Mouse (Mus musculus): ENCODE measurements around the gene Lrrtm3. TPM values are rescaled to one million over a fixed set of nuclear protein-coding genes. Genes with fewer than 3 reads are reported as not detected.

Lrrtm3 gene
- polyA plus RNA-seq, 1 experiment from 2014 or later, result 1.5 TPM

DNA sequence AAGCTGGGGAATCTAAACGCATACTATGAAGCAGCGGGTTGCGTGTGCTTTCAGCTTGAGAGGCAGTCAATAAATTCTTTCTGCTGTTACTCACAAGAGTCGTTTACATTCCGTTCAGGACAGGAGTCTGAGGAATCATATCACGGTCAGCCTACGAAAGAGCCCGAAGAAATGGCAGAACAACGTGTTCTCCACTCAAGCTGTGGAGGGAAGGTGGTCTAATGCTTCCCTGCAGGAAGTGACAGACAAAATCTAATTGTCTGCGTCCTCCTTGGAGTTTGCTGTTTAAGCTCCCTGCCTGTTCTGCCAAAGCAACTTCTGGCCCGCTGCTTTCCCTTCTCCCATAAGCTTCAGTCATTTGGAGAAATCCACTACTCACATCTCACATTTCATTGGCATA, 112.0 kb downstream of the Lrrtm3 start:
- H3K4me2 ChIP-seq, result peak overlapping the region; percentile 44
- H3K9ac ChIP-seq, result no peak overlapping the region
- 28% methylated on average over 11 of the region's 11 CpGs for WGBS
- H3K4me1 ChIP-seq (replicated peaks), result peaks cover 7% of the 10 kb centered on the region
- 0 out of 2 replicates have a peak overlapping the region, but pooled peaks have one; percentile 15 for H3K4me3 ChIP-seq
- H3K27me3 ChIP-seq, result no peaks in the 10 kb centered on the region
- no peaks in the 10 kb centered on the region for H3K9me3 ChIP-seq (replicated peaks)
- no peak for ATAC-seq (replicated peaks; ENCODE audit: insufficient number of reproducible peaks, insufficient read depth, low FRiP score, low read depth)
- H3K27ac ChIP-seq, result peak overlapping the region; percentile 32; the same call in 1 of the 2 replicates
- H3K36me3 ChIP-seq, result no peaks in the 10 kb centered on the region

DNA sequence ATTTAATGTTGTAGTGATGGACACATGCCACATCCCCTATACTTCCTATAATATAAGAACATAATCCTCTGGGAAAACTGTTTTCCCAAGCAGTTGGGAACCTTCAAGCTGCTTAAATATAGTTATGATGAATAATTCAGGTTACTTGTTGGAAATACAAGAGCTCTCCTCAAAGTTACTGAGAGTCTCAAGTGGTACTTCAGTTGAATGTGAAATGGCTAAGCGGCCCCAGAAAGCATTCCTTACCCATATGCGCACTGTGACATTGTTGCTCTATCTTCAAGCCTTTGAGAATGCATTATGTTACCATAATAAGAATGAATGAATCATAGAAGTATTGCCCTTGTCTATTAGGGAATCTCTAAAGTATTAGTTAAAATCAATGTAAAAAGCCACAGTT, 117.8 kb downstream of the Lrrtm3 start:
- no peak overlapping the region for H3K9ac ChIP-seq
- WGBS, result 66% methylated on average over 2 of the region's 2 CpGs
- no peak overlapping the region for H3K4me2 ChIP-seq
- H3K36me3 ChIP-seq, result no peaks in the 10 kb centered on the region
- no peaks in the 10 kb centered on the region for H3K9me3 ChIP-seq (replicated peaks)
- H3K27me3 ChIP-seq, result no peaks in the 10 kb centered on the region
- H3K4me1 ChIP-seq (replicated peaks), result no peaks in the 10 kb centered on the region
- H3K4me3 ChIP-seq, result no peak overlapping the region
- ATAC-seq (replicated peaks; ENCODE audit: insufficient number of reproducible peaks, insufficient read depth, low FRiP score, low read depth), result no peak
- no peak overlapping the region for H3K27ac ChIP-seq

DNA sequence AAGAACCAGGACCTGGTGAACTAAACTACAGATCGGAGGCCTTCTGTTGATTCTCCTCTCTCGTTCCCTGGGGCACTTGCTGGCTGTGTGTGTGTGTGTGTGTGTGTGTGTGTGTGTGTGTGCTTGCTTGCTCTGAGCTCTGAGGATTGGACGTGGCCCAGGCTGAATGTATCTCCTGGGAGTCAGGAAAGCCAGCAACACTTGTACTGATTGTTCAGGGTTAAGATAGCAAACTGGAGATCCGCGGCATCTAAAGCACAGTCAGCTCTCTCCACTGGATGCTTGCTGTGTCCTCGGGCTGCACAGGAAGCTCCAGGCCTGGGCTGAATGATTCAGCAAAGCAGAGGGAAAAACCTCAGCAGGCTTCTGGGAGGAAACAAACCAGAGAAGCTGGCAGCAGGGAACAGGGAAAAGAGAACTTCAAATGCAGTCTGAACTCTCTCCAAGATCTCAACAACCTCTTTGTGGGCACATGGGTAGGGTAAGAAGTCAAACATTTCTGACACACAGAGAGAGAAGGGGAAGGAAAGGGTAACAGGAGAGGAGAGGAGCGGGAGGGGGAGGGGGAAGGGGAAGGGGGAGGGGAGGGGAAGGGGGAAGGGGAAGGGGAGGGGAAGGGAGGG, 135.7 kb downstream of the Lrrtm3 start:
- Histone ChIP-seq H3K4me2 (no peak overlapping the region), H3K9ac (no peak overlapping the region), H3K36me3 (no peaks in the 10 kb centered on the region), H3K27me3 (no peaks in the 10 kb centered on the region), H3K9me3 (replicated peaks) (no peaks in the 10 kb centered on the region), H3K4me1 (replicated peaks) (peaks cover 24% of the 10 kb centered on the region), H3K4me3 (no peak overlapping the region), H3K27ac (peak overlapping the region; percentile 51)
- peak; percentile 66; the same call in 1 of the 2 replicates for ATAC-seq (replicated peaks; ENCODE audit: insufficient number of reproducible peaks, insufficient read depth, low FRiP score, low read depth)
- WGBS, result 7% methylated on average over 6 of the region's 7 CpGs

DNA sequence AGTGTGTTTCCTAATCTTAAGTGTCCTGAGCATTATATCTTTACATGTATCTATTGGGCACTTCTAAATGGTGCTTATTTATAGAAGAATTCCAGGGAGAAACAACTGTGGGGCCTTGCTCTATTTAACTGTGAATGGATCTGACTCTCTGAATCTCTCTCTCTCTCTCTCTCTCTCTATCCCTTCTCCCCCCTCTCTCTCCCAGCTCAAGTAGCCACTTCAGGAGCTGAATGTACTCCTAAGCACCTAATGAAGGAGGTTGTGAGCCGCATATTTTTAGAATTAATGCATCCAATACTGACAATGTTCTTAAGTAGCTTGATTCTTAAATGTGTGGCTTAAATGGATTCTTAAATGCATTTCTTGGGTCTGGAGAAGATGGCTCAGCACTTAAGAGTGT, 138.6 kb downstream of the Lrrtm3 start:
- no peaks in the 10 kb centered on the region for H3K9me3 ChIP-seq (replicated peaks)
- 63% methylated on average over 1 of the region's 1 CpGs for WGBS
- ATAC-seq (replicated peaks; ENCODE audit: insufficient number of reproducible peaks, insufficient read depth, low FRiP score, low read depth), result no peak

DNA sequence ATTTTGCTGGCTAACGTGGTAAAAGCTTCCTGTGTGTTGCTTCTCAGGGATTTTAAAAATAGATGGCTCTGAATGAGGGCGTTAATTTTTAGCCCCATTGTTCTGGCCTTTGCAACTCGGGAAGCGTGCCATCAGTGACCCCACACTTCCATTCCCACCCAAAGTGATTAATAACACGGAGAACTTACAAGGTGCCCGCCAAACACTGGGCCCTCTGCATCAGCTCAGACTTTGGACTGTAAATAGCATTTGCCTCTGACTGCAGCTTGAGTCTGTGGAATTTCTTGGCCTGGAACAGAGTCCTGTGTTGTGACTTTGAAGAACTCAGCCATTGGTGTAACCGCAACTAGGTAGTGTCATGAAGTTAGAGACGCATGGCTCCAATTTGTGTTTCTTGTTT, 139.2 kb downstream of the Lrrtm3 start:
- Histone ChIP-seq H3K4me2 (peak overlapping the region; percentile 24), H3K4me3 (no peak overlapping the region), H3K9ac (no peak overlapping the region), H3K36me3 (no peaks in the 10 kb centered on the region), H3K27me3 (no peaks in the 10 kb centered on the region), H3K27ac (peak overlapping the region; percentile 68), H3K4me1 (replicated peaks) (peaks cover 24% of the 10 kb centered on the region), H3K9me3 (replicated peaks) (no peaks in the 10 kb centered on the region)
- WGBS, result 24% methylated on average over 8 of the region's 8 CpGs
- ATAC-seq (replicated peaks; ENCODE audit: insufficient number of reproducible peaks, insufficient read depth, low FRiP score, low read depth), result no peak

More for the DNA sequence above, 138.6 kb downstream of the Lrrtm3 start:
- Histone ChIP-seq H3K27ac (no peak overlapping the region), H3K36me3 (no peaks in the 10 kb centered on the region), H3K4me3 (no peak overlapping the region), H3K4me2 (no peak overlapping the region), H3K27me3 (no peaks in the 10 kb centered on the region), H3K9ac (no peak overlapping the region), H3K4me1 (replicated peaks) (peaks cover 24% of the 10 kb centered on the region)

DNA sequence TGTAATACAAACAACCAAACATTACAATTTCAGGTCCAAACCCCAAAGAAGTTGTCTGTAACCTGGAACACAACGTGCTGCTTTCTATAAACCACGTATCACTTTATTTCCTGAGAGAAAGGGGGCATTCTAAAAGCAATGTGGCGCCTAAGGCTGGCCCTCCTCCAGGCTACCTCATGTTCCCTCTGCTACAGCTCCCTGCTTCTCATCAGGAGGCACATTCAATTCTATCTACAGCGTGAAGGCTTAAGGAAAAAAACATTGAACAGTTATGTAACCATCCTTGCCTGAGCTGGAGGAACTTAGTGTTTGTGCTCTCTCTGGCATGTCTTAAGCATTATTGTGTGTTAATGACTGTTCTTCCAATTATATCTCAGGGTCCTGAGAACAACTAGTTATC, 142.8 kb downstream of the Lrrtm3 start:
- no peak overlapping the region for H3K4me3 ChIP-seq
- 71% methylated on average over 4 of the region's 4 CpGs for WGBS
- H3K27me3 ChIP-seq, result no peaks in the 10 kb centered on the region

DNA sequence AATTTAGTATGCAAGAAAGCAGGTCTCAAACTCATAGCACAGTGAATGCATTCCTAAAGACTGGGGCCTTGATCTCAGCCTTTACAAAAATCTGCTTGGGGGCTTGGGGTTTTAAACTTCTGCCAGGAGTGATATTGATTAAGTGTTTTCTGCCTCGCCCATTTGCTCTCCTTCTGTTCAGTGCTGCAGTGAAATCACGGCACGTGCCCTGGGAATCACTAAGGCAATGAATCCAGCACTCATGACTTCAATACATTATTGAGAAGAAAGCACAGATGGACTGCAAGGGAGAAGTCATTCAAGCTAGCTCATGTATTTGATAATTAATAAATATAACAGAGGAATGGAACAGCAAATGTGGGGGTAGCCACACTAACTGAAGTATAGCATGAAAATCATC, 144.5 kb downstream of the Lrrtm3 start:
- H3K4me3 ChIP-seq, result no peak overlapping the region
- no peak overlapping the region for H3K9ac ChIP-seq
- no peak for ATAC-seq (replicated peaks; ENCODE audit: insufficient number of reproducible peaks, insufficient read depth, low FRiP score, low read depth)
- no peaks in the 10 kb centered on the region for H3K36me3 ChIP-seq
- H3K27me3 ChIP-seq, result no peaks in the 10 kb centered on the region
- whole genome bisulfite sequencing, result 85% methylated on average over 3 of the region's 3 CpGs
- peaks cover 5% of the 10 kb centered on the region for H3K4me1 ChIP-seq (replicated peaks)
- H3K9me3 ChIP-seq (replicated peaks), result no peaks in the 10 kb centered on the region
- H3K27ac ChIP-seq, result no peak overlapping the region
- H3K4me2 ChIP-seq, result no peak overlapping the region

More for the DNA sequence above, 142.8 kb downstream of the Lrrtm3 start:
- no peak overlapping the region for H3K4me2 ChIP-seq
- no peaks in the 10 kb centered on the region for H3K9me3 ChIP-seq (replicated peaks)
- H3K36me3 ChIP-seq, result no peaks in the 10 kb centered on the region
- H3K9ac ChIP-seq, result no peak overlapping the region
- no peak for ATAC-seq (replicated peaks; ENCODE audit: insufficient number of reproducible peaks, insufficient read depth, low FRiP score, low read depth)
- no peak overlapping the region for H3K27ac ChIP-seq
- peaks cover 18% of the 10 kb centered on the region for H3K4me1 ChIP-seq (replicated peaks)

DNA sequence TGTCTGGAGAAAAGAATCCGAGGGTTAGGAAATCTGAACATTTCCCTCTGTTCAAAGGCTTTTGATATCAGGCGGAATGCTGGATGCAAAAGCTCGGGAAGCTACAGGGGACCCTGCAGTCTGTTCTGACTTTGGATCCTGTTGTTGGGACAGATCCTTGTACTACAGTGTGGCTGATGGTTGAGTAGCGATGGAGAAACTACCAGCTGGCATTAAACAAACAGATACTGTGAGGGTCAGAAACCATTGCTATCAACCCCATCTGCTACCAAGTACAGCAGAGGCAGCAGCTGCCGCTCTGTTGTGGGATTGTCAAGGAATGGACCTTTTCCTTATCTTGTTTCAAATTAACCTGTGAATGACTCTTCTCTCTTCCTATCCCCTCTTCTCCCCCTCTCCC, 156.1 kb downstream of the Lrrtm3 start:
- no peak for ATAC-seq (replicated peaks; ENCODE audit: insufficient number of reproducible peaks, insufficient read depth, low FRiP score, low read depth)
- H3K4me3 ChIP-seq, result no peak overlapping the region
- WGBS, result 58% methylated on average over 5 of the region's 5 CpGs
- no peaks in the 10 kb centered on the region for H3K27me3 ChIP-seq
- no peak overlapping the region for H3K27ac ChIP-seq
- no peak overlapping the region for H3K9ac ChIP-seq
- no peak overlapping the region for H3K4me2 ChIP-seq
- H3K4me1 ChIP-seq (replicated peaks), result no peaks in the 10 kb centered on the region
- no peaks in the 10 kb centered on the region for H3K36me3 ChIP-seq
- no peaks in the 10 kb centered on the region for H3K9me3 ChIP-seq (replicated peaks)

DNA sequence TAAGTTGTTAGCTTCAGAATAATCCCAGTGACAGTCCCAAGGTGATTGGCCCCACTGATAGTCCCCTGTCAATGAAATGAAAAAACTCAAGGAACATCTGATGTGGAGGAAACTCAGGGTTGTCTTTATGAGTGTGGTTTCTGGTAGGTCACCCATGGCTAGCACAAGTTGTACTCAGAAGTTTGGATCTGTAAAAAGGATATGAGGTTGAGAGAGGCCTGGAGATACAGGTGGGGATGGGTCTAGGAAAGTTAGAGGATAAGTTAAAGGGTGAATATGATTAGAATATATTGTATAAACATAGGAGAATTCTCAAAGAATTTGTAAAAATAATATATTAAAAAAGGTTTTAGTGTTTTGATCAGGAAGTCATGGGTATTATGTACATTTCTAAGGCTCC, 162.7 kb downstream of the Lrrtm3 start, which contains the start of gene Gm10118:
Gene Gm10118, minus strand, starts transcription at position 101 of the 400 bp plus-strand sequence.
- no peak within 1 kb of the TSS for H3K4me2 ChIP-seq
- ATAC-seq (replicated peaks; ENCODE audit: insufficient number of reproducible peaks, insufficient read depth, low FRiP score, low read depth), result no peak
- no peak within 1 kb of the TSS for H3K27ac ChIP-seq
- no peaks in the 10 kb centered on the region for H3K9me3 ChIP-seq (replicated peaks)
- no peaks in the 10 kb centered on the region for H3K4me1 ChIP-seq (replicated peaks)
- H3K36me3 ChIP-seq, result no peaks in the 10 kb centered on the region
- no peak within 1 kb of the TSS for H3K9ac ChIP-seq
- no peak within 1 kb of the TSS for H3K4me3 ChIP-seq
- no peaks in the 10 kb centered on the region for H3K27me3 ChIP-seq

DNA sequence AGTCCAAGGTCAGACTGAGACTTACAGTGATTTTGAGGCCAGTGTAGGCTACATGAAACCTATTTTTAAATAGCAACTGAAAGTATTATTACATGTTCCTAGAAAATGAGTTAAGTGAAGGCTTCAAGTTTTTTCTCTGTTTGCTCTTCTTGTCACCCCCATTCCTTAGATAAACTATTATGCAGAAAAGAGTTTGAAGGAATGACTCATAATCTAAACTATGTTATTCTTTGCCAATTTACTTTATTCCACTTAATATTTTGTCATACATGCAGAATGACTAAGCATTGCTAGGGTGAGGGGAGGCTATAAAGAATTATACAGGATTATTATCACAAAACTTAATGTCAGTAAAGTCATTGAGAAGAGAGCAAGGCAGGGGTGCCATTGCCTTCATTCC, 181.2 kb downstream of the Lrrtm3 start:
- Histone ChIP-seq H3K27ac (no peak overlapping the region), H3K9ac (no peak overlapping the region), H3K4me3 (no peak overlapping the region), H3K36me3 (no peaks in the 10 kb centered on the region), H3K27me3 (no peaks in the 10 kb centered on the region), H3K4me1 (replicated peaks) (no peaks in the 10 kb centered on the region), H3K9me3 (replicated peaks) (no peaks in the 10 kb centered on the region), H3K4me2 (no peak overlapping the region)
- ATAC-seq (replicated peaks; ENCODE audit: insufficient number of reproducible peaks, insufficient read depth, low FRiP score, low read depth), result no peak

DNA sequence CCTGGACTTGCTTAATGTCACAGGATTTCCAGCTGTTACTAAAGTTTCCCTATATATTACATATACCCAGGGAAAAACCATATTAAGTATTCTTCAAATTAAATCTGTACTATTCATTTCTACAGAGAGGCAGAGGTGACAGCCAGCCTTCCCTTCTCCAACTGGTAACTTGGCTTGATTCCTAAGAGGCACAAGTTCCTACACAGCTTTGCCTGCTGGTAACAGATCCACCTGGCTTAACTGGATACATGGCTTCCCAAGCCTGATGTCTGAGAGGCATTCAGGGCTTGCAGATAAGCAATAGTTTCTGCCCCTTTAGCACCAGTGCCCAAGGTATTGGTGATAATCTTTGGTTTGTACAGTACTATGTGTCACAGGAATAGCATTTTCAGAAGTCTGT, 190.2 kb downstream of the Lrrtm3 start:
- Histone ChIP-seq H3K4me3 (no peak overlapping the region), H3K4me1 (replicated peaks) (0 out of 2 replicates have a peak, but pooled peaks cover 4% of the 10 kb centered on the region), H3K27me3 (no peaks in the 10 kb centered on the region), H3K9me3 (replicated peaks) (no peaks in the 10 kb centered on the region), H3K36me3 (no peaks in the 10 kb centered on the region), H3K4me2 (no peak overlapping the region), H3K9ac (no peak overlapping the region), H3K27ac (no peak overlapping the region)
- ATAC-seq (replicated peaks; ENCODE audit: insufficient number of reproducible peaks, insufficient read depth, low FRiP score, low read depth), result no peak

DNA sequence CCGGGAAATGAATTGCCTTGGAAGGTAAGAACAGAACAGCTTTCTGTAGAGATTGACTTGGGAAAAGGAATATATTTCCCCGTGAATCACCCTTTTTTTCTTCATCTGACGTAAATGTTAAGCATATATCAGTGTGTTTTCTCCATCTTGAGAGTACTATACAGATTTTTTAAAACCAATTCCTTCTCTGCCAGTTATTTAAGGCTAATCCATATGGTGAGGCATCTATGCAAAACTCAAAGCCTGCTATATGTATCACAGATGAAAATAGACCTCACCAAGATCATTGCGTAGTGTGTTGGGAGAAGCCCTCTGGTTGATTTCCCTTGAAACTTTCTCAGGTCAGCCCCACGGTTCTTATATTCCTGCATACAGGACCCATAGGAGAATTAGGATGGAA, 195.5 kb downstream of the Lrrtm3 start:
- no peaks in the 10 kb centered on the region for H3K4me1 ChIP-seq (replicated peaks)
- no peak overlapping the region for H3K4me2 ChIP-seq
- no peak overlapping the region for H3K4me3 ChIP-seq
- no peaks in the 10 kb centered on the region for H3K9me3 ChIP-seq (replicated peaks)
- H3K36me3 ChIP-seq, result no peaks in the 10 kb centered on the region
- H3K27me3 ChIP-seq, result no peaks in the 10 kb centered on the region
- no peak overlapping the region for H3K27ac ChIP-seq
- 85% methylated on average over 5 of the region's 5 CpGs for WGBS
- H3K9ac ChIP-seq, result no peak overlapping the region
- no peak for ATAC-seq (replicated peaks; ENCODE audit: insufficient number of reproducible peaks, insufficient read depth, low FRiP score, low read depth)

All from heart, embryonic 15.5 days (tissue).